Mouse (Mus musculus): ENCODE measurements around the gene Gale. TPM values are rescaled to one million over a fixed set of nuclear protein-coding genes. Genes with fewer than 3 reads are reported as not detected.

The Gale gene
- polyA plus RNA-seq, 1 experiment = 71.2 TPM

GRCm38 (mm10) chr4:135981524-135982063 lies 18.1 kb downstream of the Gale start:
- Histone ChIP-seq H3K4me3 (replicated peaks) (no peak overlapping the region), H3K36me3 (replicated peaks; ENCODE audit: low read length) (peaks cover 71% of the 10 kb centered on the region), H3K27me3 (replicated peaks) (no peaks in the 10 kb centered on the region), H3K4me1 (peaks cover 52% of the 10 kb centered on the region), H3K9me3 (no peaks in the 10 kb centered on the region)
- no peak for TF ChIP-seq GATA1 (IDR thresholded peaks at IDR 0.05; ENCODE audit: borderline replicate concordance, low read length)
- no peak for TF ChIP-seq FLI1 (IDR thresholded peaks at IDR 0.05; ENCODE audit: low read length)

- Histone ChIP-seq H3K9me3 (no peaks in the 10 kb centered on the region), H3K4me3 (replicated peaks) (peak overlapping the region; percentile 50), H3K4me1 (peaks cover 60% of the 10 kb centered on the region), H3K36me3 (replicated peaks; ENCODE audit: low read length) (peaks cover 46% of the 10 kb centered on the region), H3K27me3 (replicated peaks) (no peaks in the 10 kb centered on the region)
- no peak for TF ChIP-seq FLI1 (IDR thresholded peaks at IDR 0.05; ENCODE audit: low read length)
- no peak for TF ChIP-seq GATA1 (IDR thresholded peaks at IDR 0.05; ENCODE audit: borderline replicate concordance, low read length)
Measured at GRCm38 (mm10) chr4:135984556-135984955, 21.0 kb downstream of the Gale start.

- peak overlapping the region; percentile 85 for H3K4me3 ChIP-seq (replicated peaks)
- peaks cover 46% of the 10 kb centered on the region for H3K36me3 ChIP-seq (replicated peaks; ENCODE audit: low read length)
- no peaks in the 10 kb centered on the region for H3K27me3 ChIP-seq (replicated peaks)
- TF ChIP-seq GATA1 (IDR thresholded peaks at IDR 0.05; ENCODE audit: borderline replicate concordance, low read length) (peak; percentile 61; the same call in 1 of the 3 replicates), FLI1 (IDR thresholded peaks at IDR 0.05; ENCODE audit: low read length) (no peak)
- H3K9me3 ChIP-seq = no peaks in the 10 kb centered on the region
- H3K4me1 ChIP-seq = peaks cover 60% of the 10 kb centered on the region
Measured at GRCm38 (mm10) chr4:135985193-135985592, 21.7 kb downstream of the Gale start.

- Histone ChIP-seq H3K4me3 (replicated peaks) (peak overlapping the region; percentile 100), H3K36me3 (replicated peaks; ENCODE audit: low read length) (peaks cover 43% of the 10 kb centered on the region)
Measured at GRCm38 (mm10) chr4:135985769-135986168, 22.2 kb downstream of the Gale start.

GRCm38 (mm10) chr4:135986301-135986942 lies 22.9 kb downstream of the Gale start:
- TF ChIP-seq GATA1 (IDR thresholded peaks at IDR 0.05; ENCODE audit: borderline replicate concordance, low read length) (no peak), FLI1 (IDR thresholded peaks at IDR 0.05; ENCODE audit: low read length) (no peak)
- Histone ChIP-seq H3K27me3 (replicated peaks) (no peaks in the 10 kb centered on the region), H3K4me1 (peaks cover 58% of the 10 kb centered on the region), H3K9me3 (peaks cover under 1% of the 10 kb centered on the region), H3K36me3 (replicated peaks; ENCODE audit: low read length) (peaks cover 37% of the 10 kb centered on the region), H3K4me3 (replicated peaks) (peak overlapping the region; percentile 100)

More at GRCm38 (mm10) chr4:135985769-135986168, 22.2 kb downstream of the Gale start:
- Histone ChIP-seq H3K4me1 (peaks cover 58% of the 10 kb centered on the region), H3K9me3 (no peaks in the 10 kb centered on the region), H3K27me3 (replicated peaks) (no peaks in the 10 kb centered on the region)
- TF ChIP-seq FLI1 (IDR thresholded peaks at IDR 0.05; ENCODE audit: low read length) (no peak), GATA1 (IDR thresholded peaks at IDR 0.05; ENCODE audit: borderline replicate concordance, low read length) (no peak)

- TF ChIP-seq FLI1 (IDR thresholded peaks at IDR 0.05; ENCODE audit: low read length) (no peak), GATA1 (IDR thresholded peaks at IDR 0.05; ENCODE audit: borderline replicate concordance, low read length) (no peak)
- Histone ChIP-seq H3K4me1 (peaks cover 57% of the 10 kb centered on the region), H3K36me3 (replicated peaks; ENCODE audit: low read length) (peaks cover 34% of the 10 kb centered on the region), H3K27me3 (replicated peaks) (no peaks in the 10 kb centered on the region), H3K4me3 (replicated peaks) (peak within 1 kb of the TSS; percentile 100), H3K9me3 (peaks cover 7% of the 10 kb centered on the region)
Measured at GRCm38 (mm10) chr4:135986943-135987710, 23.6 kb downstream of the Gale start, which contains the start of gene Pithd1. Gene Pithd1, minus strand, starts transcription at chr4:135987264.

GRCm38 (mm10) chr4:135987714-135988113 lies 24.2 kb downstream of the Gale start:
- Histone ChIP-seq H3K27me3 (replicated peaks) (no peaks in the 10 kb centered on the region), H3K9me3 (peaks cover 7% of the 10 kb centered on the region), H3K4me1 (peaks cover 55% of the 10 kb centered on the region), H3K36me3 (replicated peaks; ENCODE audit: low read length) (peaks cover 31% of the 10 kb centered on the region), H3K4me3 (replicated peaks) (peak overlapping the region; percentile 100)
- TF ChIP-seq FLI1 (IDR thresholded peaks at IDR 0.05; ENCODE audit: low read length) (no peak), GATA1 (IDR thresholded peaks at IDR 0.05; ENCODE audit: borderline replicate concordance, low read length) (no peak)

- H3K27me3 ChIP-seq (replicated peaks) = no peaks in the 10 kb centered on the region
- TF ChIP-seq FLI1 (IDR thresholded peaks at IDR 0.05; ENCODE audit: low read length) (no peak), GATA1 (IDR thresholded peaks at IDR 0.05; ENCODE audit: borderline replicate concordance, low read length) (no peak)
- peaks cover 24% of the 10 kb centered on the region for H3K9me3 ChIP-seq
- H3K4me3 ChIP-seq (replicated peaks) = no peak overlapping the region
- H3K36me3 ChIP-seq (replicated peaks; ENCODE audit: low read length) = peaks cover 8% of the 10 kb centered on the region
- peaks cover 10% of the 10 kb centered on the region; the same call in 1 of the 2 replicates for H3K4me1 ChIP-seq
Measured at GRCm38 (mm10) chr4:135993941-135994340, 30.4 kb downstream of the Gale start.

GRCm38 (mm10) chr4:135995118-135995517 lies 31.6 kb downstream of the Gale start:
- Histone ChIP-seq H3K4me1 (peaks cover 8% of the 10 kb centered on the region; the same call in 1 of the 2 replicates), H3K27me3 (replicated peaks) (no peaks in the 10 kb centered on the region), H3K4me3 (replicated peaks) (no peak overlapping the region), H3K9me3 (peaks cover 24% of the 10 kb centered on the region), H3K36me3 (replicated peaks; ENCODE audit: low read length) (peaks cover 8% of the 10 kb centered on the region)
- no peak for TF ChIP-seq GATA1 (IDR thresholded peaks at IDR 0.05; ENCODE audit: borderline replicate concordance, low read length)

Measured in megakaryocyte, embryonic 14.5 days (primary cell).